Mouse (Mus musculus) embryonic facial prominence, embryonic 13.5 days (tissue): ENCODE measurements around the gene 2200002D01Rik. TPM values are rescaled to one million over a fixed set of nuclear protein-coding genes. Genes with fewer than 3 reads are reported as not detected.
"Not testable (repeated sequence)": the region's sequence is repeated elsewhere in the genome, so short reads cannot be mapped to it uniquely, and the experiment has no call there.

ENCODE experiments used
- ATAC-seq: fragments of 200-750 bp; cut with Nextera tagmentation; 2 replicates; pipeline ENCODE4 v1.8.0; 2017; ENCODE audit warnings: low read depth; ENCODE audit not compliant: insufficient number of reproducible peaks, insufficient read depth, low FRiP score, low TSS enrichment
- H3K27ac ChIP-seq: fragments of 300-500 bp; sonication (generic); 2 replicates; pipeline ENCODE4 v1.5.1; 2015; ENCODE audit warnings: moderate library complexity, mild to moderate bottlenecking, inconsistent platforms
- H3K27me3 ChIP-seq: fragments of 300-500 bp; sonication (generic); 2 replicates; pipeline ENCODE4 v1.6.1; 2015; ENCODE audit warnings: mild to moderate bottlenecking, inconsistent platforms
- H3K36me3 ChIP-seq: fragments of 300-500 bp; sonication (generic); 2 replicates; pipeline ENCODE4 v1.6.1; 2015; ENCODE audit warnings: mild to moderate bottlenecking, inconsistent platforms
- H3K4me1 ChIP-seq: fragments of 300-500 bp; sonication (generic); 2 replicates; pipeline ENCODE4 v1.6.1; 2015; ENCODE audit warnings: inconsistent platforms
- H3K4me2 ChIP-seq: fragments of 300-500 bp; sonication (generic); 2 replicates; pipeline ENCODE4 v1.6.1; 2015; ENCODE audit warnings: moderate library complexity, mild to moderate bottlenecking, inconsistent platforms
- H3K4me3 ChIP-seq: fragments of 300-500 bp; sonication (generic); 2 replicates; pipeline ENCODE4 v1.5.1; 2015; ENCODE audit warnings: mild to moderate bottlenecking, inconsistent platforms
- H3K9ac ChIP-seq: fragments of 300-500 bp; sonication (generic); 2 replicates; pipeline ENCODE4 v1.6.1; 2015; ENCODE audit warnings: mild to moderate bottlenecking, inconsistent platforms
- H3K9me3 ChIP-seq: fragments of 300-500 bp; sonication (generic); 2 replicates; pipeline ENCODE4 v1.6.1; 2016; ENCODE audit warnings: inconsistent platforms
- WGBS: fragments of 180-500 bp; shearing (Covaris S2); methylation state at CpG from one replicate; pipeline ENCODE4 v1.1.7; 2015; ENCODE audit warnings: mixed read lengths; 5-methylcytosine and 5-hydroxymethylcytosine counted together
- polyA plus RNA-seq: library from polyadenylated mRNA; unstranded; fragments of >200 nt; fragmentation: Nextera tagmentation; extraction: Ambion mirVana; gene quantifications from 2 replicates; pipeline ENCODE4 v1.2.1, GENCODE M21; 2015

Gene 2200002D01Rik
- polyA plus RNA-seq, 1 experiment from 2014 or later = 2.2 TPM

DNA sequence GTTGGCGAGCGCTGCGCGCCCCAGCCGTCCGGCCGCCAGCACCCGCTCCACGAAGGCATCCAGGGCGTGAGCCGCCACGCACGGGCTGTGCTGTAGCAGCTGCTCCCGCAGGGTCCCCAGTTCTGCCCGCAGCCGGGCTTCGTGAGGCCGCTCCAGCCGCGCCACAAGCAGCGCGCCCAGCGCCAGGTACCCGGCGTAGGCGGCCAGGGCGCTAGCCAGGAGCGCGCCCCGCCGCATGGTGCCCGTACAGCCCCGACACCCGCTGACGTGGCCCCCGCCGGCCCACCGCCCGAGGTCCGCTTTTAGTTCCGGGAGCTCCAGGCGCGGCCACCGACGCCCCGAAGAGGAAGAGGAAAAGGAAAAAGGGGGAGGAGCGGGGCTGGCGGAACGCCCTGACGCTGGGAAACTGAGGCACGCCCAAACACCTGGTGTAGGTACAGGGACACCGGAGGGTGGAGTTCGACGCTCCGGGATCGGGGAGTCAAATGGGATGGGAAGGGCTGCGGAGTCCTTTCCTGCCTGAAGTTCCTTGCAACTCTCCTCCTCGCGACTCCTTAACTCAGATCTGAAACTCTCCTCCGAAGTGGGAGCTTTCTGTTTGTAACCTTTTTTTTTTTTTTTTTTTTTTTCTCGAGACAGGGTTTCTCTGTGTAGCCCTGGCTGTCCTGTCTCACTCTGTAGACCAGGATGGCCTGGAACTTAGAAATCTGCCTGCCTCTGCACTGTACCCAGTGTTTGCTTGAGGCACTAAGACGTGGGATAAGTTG, 15.8 kb downstream of the 2200002D01Rik start, which contains the start of gene Kcnk6:
TSS of gene Kcnk6 (minus strand) at position 269 of the 767 bp plus-strand sequence.
- Histone ChIP-seq H3K9me3 (no peaks in the 10 kb centered on the region), H3K4me2 (peak within 1 kb of the TSS; percentile 98), H3K36me3 (no peaks in the 10 kb centered on the region), H3K4me1 (peaks cover 12% of the 10 kb centered on the region), H3K27me3 (peaks cover 30% of the 10 kb centered on the region), H3K27ac (no peak within 1 kb of the TSS), H3K9ac (peak within 1 kb of the TSS; percentile 69), H3K4me3 (peak within 1 kb of the TSS; percentile 62)
- ATAC-seq = 0 out of 2 replicates have a peak, but pooled peaks have one; percentile 39
- WGBS = under 1% methylated on average over 62 of the region's 62 CpGs

DNA sequence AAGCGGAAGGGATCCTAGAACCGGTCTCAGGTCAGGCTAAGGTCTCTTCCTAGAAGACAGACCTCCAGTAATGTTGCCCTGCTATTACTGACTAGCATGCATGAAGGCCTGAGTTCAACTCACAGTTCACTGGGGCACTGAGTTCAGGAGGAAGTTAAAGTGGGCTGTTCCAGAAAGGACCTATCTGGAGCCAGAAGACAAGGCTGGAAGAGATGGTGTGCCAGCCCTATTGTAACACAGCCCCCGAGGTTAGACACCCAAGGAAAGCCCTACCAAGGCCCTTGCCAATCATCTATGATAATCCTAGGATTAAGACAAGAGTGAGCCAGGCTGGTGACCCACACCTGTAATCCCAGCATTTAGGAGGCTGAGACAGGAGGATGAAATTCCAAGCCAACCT, 16.7 kb downstream of the 2200002D01Rik start:
- H3K4me3 ChIP-seq = peak overlapping the region; percentile 62

DNA sequence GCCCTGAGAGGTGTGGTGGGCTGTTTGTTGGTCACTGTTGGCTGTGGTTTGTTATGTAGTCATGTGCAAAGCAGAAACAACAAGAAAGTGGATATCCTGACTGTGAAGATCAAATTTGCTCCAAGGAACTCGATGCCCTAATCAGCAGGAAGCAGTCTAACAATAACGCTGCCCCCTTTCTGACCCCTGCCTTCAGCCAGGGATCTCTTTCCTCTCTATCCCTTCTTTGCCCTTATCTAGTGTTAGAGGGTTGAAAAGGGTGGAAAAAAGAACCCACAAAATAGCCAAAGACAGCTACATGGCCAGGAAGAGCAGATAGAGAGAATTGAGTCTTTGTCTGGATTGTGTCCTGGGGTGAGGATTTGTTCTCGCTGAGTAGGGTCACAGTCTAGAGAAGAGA, 17.7 kb downstream of the 2200002D01Rik start:
- peaks cover 30% of the 10 kb centered on the region for H3K27me3 ChIP-seq
- WGBS = 21% methylated on average over 3 of the region's 3 CpGs
- no peaks in the 10 kb centered on the region for H3K36me3 ChIP-seq

More for the DNA sequence above, 16.7 kb downstream of the 2200002D01Rik start:
- 54% methylated on average over 3 of the region's 3 CpGs for WGBS
- no peaks in the 10 kb centered on the region for H3K9me3 ChIP-seq
- peak overlapping the region; percentile 98 for H3K4me2 ChIP-seq
- H3K27ac ChIP-seq = no peak overlapping the region
- no peaks in the 10 kb centered on the region for H3K36me3 ChIP-seq
- H3K4me1 ChIP-seq = peaks cover 12% of the 10 kb centered on the region
- no peak for ATAC-seq
- H3K27me3 ChIP-seq = peaks cover 30% of the 10 kb centered on the region
- H3K9ac ChIP-seq = no peak overlapping the region

DNA sequence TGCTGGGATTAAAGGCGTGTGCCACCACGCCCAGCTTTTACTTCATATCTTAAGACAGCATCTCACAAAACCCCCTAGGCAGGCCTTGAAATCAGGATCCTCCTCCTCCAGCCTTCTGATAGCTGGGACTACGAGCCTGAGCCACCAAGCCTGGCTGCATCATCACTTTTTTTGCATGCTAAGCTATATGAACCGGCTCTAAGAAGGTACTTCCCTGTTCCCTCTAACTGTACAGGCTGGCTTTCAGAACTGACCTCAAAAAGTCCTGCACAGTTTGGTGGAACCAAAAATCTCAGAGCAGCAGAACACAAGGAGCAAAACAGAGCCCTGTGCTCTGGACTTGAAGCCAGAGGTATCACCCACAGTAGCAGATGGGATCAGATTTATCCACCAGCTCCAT, 20.1 kb downstream of the 2200002D01Rik start:
- ATAC-seq = no peak
- no peak overlapping the region for H3K4me2 ChIP-seq
- no peaks in the 10 kb centered on the region for H3K36me3 ChIP-seq
- no peak overlapping the region for H3K4me3 ChIP-seq
- peaks cover 17% of the 10 kb centered on the region for H3K4me1 ChIP-seq
- H3K9me3 ChIP-seq = no peaks in the 10 kb centered on the region
- no peak overlapping the region for H3K9ac ChIP-seq
- peaks cover 29% of the 10 kb centered on the region for H3K27me3 ChIP-seq
- no peak overlapping the region for H3K27ac ChIP-seq
- WGBS = 77% methylated on average over 4 of the region's 4 CpGs

More for the DNA sequence above, 17.7 kb downstream of the 2200002D01Rik start:
- H3K4me2 ChIP-seq = no peak overlapping the region
- no peak overlapping the region for H3K4me3 ChIP-seq
- no peak overlapping the region for H3K9ac ChIP-seq
- no peaks in the 10 kb centered on the region for H3K9me3 ChIP-seq
- peaks cover 13% of the 10 kb centered on the region for H3K4me1 ChIP-seq
- H3K27ac ChIP-seq = no peak overlapping the region
- no peak for ATAC-seq

DNA sequence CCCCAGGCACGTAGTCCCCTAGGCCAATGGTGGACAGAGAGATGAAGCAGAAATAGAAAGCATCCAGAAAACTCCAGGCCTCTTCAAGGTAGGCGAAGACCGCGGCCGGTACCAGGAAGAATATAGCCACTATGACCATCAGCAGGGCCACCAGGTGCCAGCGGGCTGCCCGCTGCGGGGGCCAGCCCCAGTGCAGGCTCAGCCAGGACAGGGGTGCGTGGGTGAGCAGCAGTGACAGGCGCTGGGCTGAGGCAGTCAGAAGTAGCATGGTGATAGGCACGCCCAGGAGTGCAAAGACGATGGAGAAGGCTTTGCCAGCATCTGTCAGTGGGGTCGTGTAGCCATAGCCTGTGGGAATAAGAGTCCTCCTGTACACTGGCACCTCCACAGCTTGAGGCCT, 22.7 kb downstream of the 2200002D01Rik start:
- Histone ChIP-seq H3K27ac (no peak overlapping the region), H3K9me3 (no peaks in the 10 kb centered on the region), H3K4me3 (no peak overlapping the region), H3K27me3 (peaks cover 8% of the 10 kb centered on the region; the same call in 1 of the 2 replicates), H3K36me3 (no peaks in the 10 kb centered on the region), H3K4me2 (peak overlapping the region; percentile 48), H3K4me1 (peaks cover 10% of the 10 kb centered on the region), H3K9ac (peak overlapping the region; percentile 64)
- no peak for ATAC-seq
- 67% methylated on average over 13 of the region's 13 CpGs for WGBS

DNA sequence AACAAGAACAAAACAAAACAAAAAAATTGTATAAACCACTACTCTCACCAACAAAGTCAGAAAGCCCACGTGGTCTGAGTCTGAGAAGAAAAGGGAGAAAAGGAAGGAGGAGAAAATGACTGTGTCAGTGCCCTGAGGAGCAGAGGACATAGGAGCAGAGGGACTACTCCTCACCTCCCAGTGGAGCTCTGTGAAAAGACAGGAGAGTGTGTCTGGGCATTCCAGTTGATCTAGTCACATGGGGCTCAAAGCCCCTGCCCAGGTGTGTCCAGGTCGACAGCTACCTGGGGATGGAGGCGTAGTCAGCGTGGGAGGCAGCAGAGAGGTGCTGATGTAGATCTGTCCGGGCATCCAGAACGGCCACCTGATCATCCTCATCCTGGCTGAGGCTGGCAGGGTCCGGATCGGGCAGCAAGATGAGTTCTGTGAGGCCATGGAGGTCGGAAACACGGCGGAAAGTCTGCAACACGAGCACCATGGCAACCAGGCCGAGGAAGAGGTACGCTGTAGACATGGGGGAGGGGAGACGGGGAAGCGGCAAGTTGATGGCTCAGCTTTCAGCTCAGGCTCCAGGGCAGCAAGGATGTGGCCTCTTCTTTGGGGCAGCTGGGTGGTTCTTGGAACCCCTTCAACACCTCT, 23.4 kb downstream of the 2200002D01Rik start:
- Histone ChIP-seq H3K9ac (peak overlapping the region; percentile 64), H3K4me3 (peak overlapping the region; percentile 7; the same call in 1 of the 2 replicates), H3K4me2 (peak overlapping the region; percentile 48), H3K36me3 (no peaks in the 10 kb centered on the region), H3K27ac (no peak overlapping the region), H3K4me1 (peaks cover 10% of the 10 kb centered on the region), H3K9me3 (peaks cover 3% of the 10 kb centered on the region), H3K27me3 (0 out of 2 replicates have a peak, but pooled peaks cover 5% of the 10 kb centered on the region)
- 8% methylated on average over 16 of the region's 16 CpGs for WGBS
- ATAC-seq = no peak

DNA sequence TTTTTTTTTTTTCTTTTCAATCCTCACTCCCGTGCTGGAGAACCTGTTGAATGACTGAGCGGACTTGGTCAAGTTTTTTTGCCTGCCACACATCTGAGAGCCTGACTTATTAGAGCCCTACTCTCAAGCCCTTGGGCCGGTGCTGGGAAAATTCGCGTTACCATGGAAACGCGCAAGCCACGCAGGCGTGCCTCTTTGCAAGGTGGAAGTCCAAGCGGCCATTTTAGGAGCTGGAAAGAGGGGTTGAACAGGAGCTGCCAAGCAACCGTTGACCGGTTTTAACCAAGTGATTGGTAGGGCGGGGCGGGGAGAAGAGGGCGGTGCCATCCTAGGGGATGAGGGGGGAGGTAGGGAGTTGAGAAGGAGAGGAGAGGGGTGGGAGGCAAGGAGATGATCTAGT, 33.4 kb downstream of the 2200002D01Rik start:
- Histone ChIP-seq H3K27me3 (peaks cover 11% of the 10 kb centered on the region), H3K9me3 (peaks cover 8% of the 10 kb centered on the region), H3K4me3 (no peak overlapping the region), H3K9ac (no peak overlapping the region), H3K4me1 (peaks cover 16% of the 10 kb centered on the region; the same call in 1 of the 2 replicates), H3K36me3 (no peaks in the 10 kb centered on the region; the same call in 1 of the 2 replicates), H3K27ac (no peak overlapping the region), H3K4me2 (no peak overlapping the region)
- no peak for ATAC-seq
- 44% methylated on average over 15 of the region's 15 CpGs for whole genome bisulfite sequencing

DNA sequence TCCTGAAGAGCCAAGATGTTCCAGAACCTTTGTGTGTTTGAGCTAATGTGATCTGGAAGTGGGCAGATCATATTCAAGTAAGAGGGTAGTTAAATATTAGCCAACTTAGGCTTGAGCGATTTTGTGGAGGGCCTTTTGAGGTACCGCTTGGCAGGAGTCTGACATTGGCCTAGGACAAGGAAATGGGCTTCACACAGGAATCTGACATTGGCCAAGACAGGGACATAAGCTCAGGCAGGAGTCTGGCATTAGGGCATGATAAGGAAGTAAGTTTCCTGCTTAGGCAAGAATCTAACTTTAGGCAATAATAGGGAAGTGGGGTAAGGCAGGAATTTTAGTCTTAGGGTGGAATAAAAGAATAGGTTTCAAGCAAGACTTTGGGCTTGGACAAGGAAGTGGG, 34.0 kb downstream of the 2200002D01Rik start:
- no peak for ATAC-seq
- no peak overlapping the region for H3K9ac ChIP-seq
- H3K27ac ChIP-seq = no peak overlapping the region
- H3K27me3 ChIP-seq = peaks cover 11% of the 10 kb centered on the region
- 75% methylated on average over 2 of the region's 2 CpGs for WGBS
- H3K4me2 ChIP-seq = peak overlapping the region; percentile 54; the same call in 1 of the 2 replicates
- peaks cover 16% of the 10 kb centered on the region; the same call in 1 of the 2 replicates for H3K4me1 ChIP-seq
- H3K9me3 ChIP-seq = peaks cover 2% of the 10 kb centered on the region; the same call in 1 of the 2 replicates
- H3K4me3 ChIP-seq = peak overlapping the region; percentile 28; the same call in 1 of the 2 replicates
- H3K36me3 ChIP-seq = no peaks in the 10 kb centered on the region; the same call in 1 of the 2 replicates

DNA sequence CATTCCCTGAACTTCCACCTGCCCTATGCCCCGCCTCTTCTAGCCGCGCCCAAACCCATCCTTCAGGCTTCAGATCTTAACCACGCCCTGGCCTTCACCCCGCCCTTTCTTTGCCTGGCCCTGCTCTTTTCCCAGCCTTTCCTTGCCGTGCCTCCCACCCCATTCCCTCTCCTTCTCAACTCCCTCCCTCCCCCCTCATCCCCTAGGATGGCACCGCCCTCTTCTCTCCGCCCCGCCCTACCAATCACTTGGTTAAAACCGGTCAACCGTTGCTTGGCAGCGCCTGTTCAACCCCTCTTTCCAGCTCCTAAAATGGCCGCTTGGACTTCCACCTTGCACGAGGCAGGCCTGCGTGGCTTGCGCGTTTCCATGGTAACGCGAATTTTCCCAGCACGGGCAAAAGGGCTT, 34.6 kb downstream of the 2200002D01Rik start, which contains the start of gene Catsperg1:
TSS of gene Catsperg1 (minus strand) at position 361 of the 408 bp plus-strand sequence.
- ATAC-seq = peak; percentile 60; the same call in 1 of the 2 replicates
- Histone ChIP-seq H3K27me3 (peaks cover 11% of the 10 kb centered on the region), H3K27ac (no peak within 1 kb of the TSS), H3K4me3 (peak within 1 kb of the TSS; percentile 45), H3K36me3 (no peaks in the 10 kb centered on the region; the same call in 1 of the 2 replicates), H3K4me2 (peak within 1 kb of the TSS; percentile 54), H3K4me1 (peaks cover 16% of the 10 kb centered on the region; the same call in 1 of the 2 replicates), H3K9ac (no peak within 1 kb of the TSS), H3K9me3 (no peaks in the 10 kb centered on the region)
- WGBS = 3% methylated on average over 20 of the region's 20 CpGs

DNA sequence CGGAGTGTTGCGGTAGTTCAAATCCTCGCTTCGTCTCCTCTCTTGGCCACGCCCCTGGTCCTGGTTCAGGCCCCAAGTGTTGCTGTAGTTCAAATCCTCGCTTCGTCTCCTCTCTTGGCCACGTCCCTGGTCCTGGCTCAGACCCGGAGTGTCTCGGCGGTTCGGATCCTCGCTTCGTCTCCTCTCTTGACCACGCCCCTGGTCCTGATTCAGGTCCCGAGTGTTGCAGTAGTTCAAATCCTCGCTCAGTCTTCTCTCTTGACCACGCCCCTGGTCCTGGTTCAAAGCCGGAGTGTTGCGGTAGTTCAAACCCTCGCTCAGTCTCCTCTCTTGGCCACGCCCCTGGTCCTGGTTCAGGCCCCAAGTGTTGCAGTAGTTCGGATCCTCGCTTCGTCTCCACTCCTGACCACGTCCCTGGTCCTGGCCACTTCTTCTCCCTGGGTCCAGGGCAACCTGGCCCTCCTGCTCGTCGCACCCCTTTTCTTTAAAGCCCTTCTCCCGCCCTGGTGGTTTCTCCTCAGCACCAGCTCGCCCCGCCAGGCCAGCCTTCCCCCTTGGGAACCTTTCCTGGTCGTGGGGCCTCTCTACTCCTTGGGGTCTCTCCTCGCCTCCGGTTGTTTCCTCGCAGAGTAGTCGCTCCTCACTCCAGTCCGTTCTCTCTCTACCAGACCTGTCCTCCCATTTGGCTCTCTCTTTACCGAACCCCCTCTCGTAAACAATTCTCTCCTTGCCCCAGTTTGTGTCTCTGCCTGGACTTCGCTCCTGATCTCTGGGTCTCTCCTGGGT, 35.3 kb downstream of the 2200002D01Rik start:
- ATAC-seq = not testable (repeated sequence)

More for the DNA sequence above, 35.3 kb downstream of the 2200002D01Rik start:
- Histone ChIP-seq H3K4me3 (peak overlapping the region; percentile 45), H3K27me3 (peaks cover 11% of the 10 kb centered on the region), H3K4me1 (peaks cover 16% of the 10 kb centered on the region; the same call in 1 of the 2 replicates), H3K4me2 (peak overlapping the region; percentile 54)
- H3K36me3 ChIP-seq, H3K27ac ChIP-seq, H3K9me3 ChIP-seq, H3K9ac ChIP-seq: not testable (repeated sequence)
- WGBS = 18% methylated on average over 40 of the region's 40 CpGs
